Mouse (Mus musculus) myocyte (in vitro differentiated cells): ENCODE results near the gene Cog8.

Source experiments
- MAX ChIP-seq: IDR thresholded peaks from one replicate; pipeline ENCODE4 v1.6.1; 2011; ENCODE audit warnings: low read depth, mild to moderate bottlenecking, control low read depth
- POLR2A ChIP-seq: IDR thresholded peaks from one replicate; pipeline ENCODE4 v1.6.1; 2011; ENCODE audit warnings: low read depth, mild to moderate bottlenecking, control low read depth, moderate library complexity; ENCODE audit not compliant: insufficient read length
- POLR2AphosphoS2 ChIP-seq: IDR thresholded peaks from one replicate; pipeline ENCODE4 v1.6.1; 2011; ENCODE audit warnings: low read depth, control low read depth; ENCODE audit not compliant: insufficient read length
- TCF12 ChIP-seq: IDR thresholded peaks from one replicate; pipeline ENCODE4 v1.6.1; 2011; ENCODE audit warnings: mild to moderate bottlenecking, control low read depth; ENCODE audit not compliant: poor library complexity, insufficient read depth, severe bottlenecking
- USF1 ChIP-seq: IDR thresholded peaks from one replicate; pipeline ENCODE4 v1.6.1; 2011; ENCODE audit warnings: low read depth, mild to moderate bottlenecking, control low read depth, moderate library complexity

- TF ChIP-seq POLR2A (no peak), TCF12 (no peak), USF1 (no peak), POLR2AphosphoS2 (no peak), MAX (no peak)
These were observed 26.4 kb downstream of the Cog8 start for GRCm38 (mm10) chr8:107030058-107030457.
